Comparison of ENCODE assay signal across 9 mouse cellular contexts in genomic region chr11:78466242-78466912, GRCm38 (mm10). TPM values are rescaled to one million over a fixed set of nuclear protein-coding genes. Genes with fewer than 3 reads are reported as not detected.
DNase-seq lines count a peak whose midpoint lies in the region; ATAC-seq and TF ChIP-seq lines count a peak whose summit lies in the region.
"Had no signal": no experiment of that assay in that cellular context is flagged by ENCODE, and none has a peak within 500 bp of the region (broad histone marks: within the 10 kb centered on the region; RNA-seq: fewer than 3 reads in every experiment).

No protein-coding gene starts in this region.

- peak overlapping the region; percentile 72 for H3K4me3 ChIP-seq in kidney, adult 2 months (ENCODE audit: insufficient read depth, low read depth, low read length)
- peak overlapping the region; percentile 81 for H3K4me3 ChIP-seq in embryonic facial prominence, embryonic 11.5 days (ENCODE audit: low read depth, low read length)
- peak overlapping the region; percentile 55 for H3K4me3 ChIP-seq in hindbrain, postnatal 0 days (ENCODE audit: low read length)
- peak overlapping the region; percentile 73 for H3K4me3 ChIP-seq in midbrain, embryonic 14.5 days (replicated peaks; ENCODE audit: low read depth, low read length)

- H3K9me3 ChIP-seq in embryonic facial prominence, embryonic 11.5 days (replicated peaks; ENCODE audit: control insufficient read depth, low read length): no peaks in the 10 kb centered on the region
- H3K9me3 ChIP-seq in hindbrain, postnatal 0 days (ENCODE audit: low read length): no peaks in the 10 kb centered on the region
- no peaks in the 10 kb centered on the region; the same call in 1 of the 2 replicates for H3K9me3 ChIP-seq in midbrain, embryonic 14.5 days (ENCODE audit: control insufficient read depth, low read length)

- no peak for TF ChIP-seq POLR2A in kidney, adult 2 months (IDR thresholded peaks at IDR 0.05; ENCODE audit: low read depth, low read length)

- no peak overlapping the region for H3K27ac ChIP-seq in kidney, adult 2 months (ENCODE audit: insufficient read depth, low read depth, low read length)
- peak overlapping the region; percentile 83; the same call in 1 of the 2 replicates for H3K27ac ChIP-seq in embryonic facial prominence, embryonic 11.5 days (replicated peaks; ENCODE audit: low read depth, low read length)
- H3K27ac ChIP-seq in hindbrain, postnatal 0 days: peak overlapping the region; percentile 83; the same call in 1 of the 2 replicates
- H3K27ac ChIP-seq in midbrain, embryonic 14.5 days (replicated peaks; ENCODE audit: low read depth, low read length): peak overlapping the region; percentile 86; the same call in 1 of the 2 replicates

- H3K27me3 ChIP-seq in kidney, adult 2 months (replicated peaks; ENCODE audit: control insufficient read depth, insufficient read depth, low read length): no peaks in the 10 kb centered on the region
- H3K27me3 ChIP-seq in embryonic facial prominence, embryonic 11.5 days (ENCODE audit: control insufficient read depth, insufficient read depth, low read length): no peaks in the 10 kb centered on the region
- H3K27me3 ChIP-seq in hindbrain, postnatal 0 days (ENCODE audit: insufficient read depth, low read length): no peaks in the 10 kb centered on the region
- no peaks in the 10 kb centered on the region for H3K27me3 ChIP-seq in midbrain, embryonic 14.5 days (ENCODE audit: control insufficient read depth, insufficient read depth, low read length)
- H3K27me3 ChIP-seq: Patski had no signal

- TF ChIP-seq CTCF in kidney, adult 2 months (conservative IDR thresholded peaks at IDR 0.05; ENCODE audit: insufficient read depth, insufficient read length, low read depth, low read length): no peak
- no peak for TF ChIP-seq CTCF in hindbrain, postnatal 0 days (IDR thresholded peaks at IDR 0.05; ENCODE audit: low read depth)

- H3K4me1 ChIP-seq in kidney, adult 2 months (ENCODE audit: control insufficient read depth, insufficient read depth, low read length): 0 out of 2 replicates have a peak, but pooled peaks cover 5% of the 10 kb centered on the region
- H3K4me1 ChIP-seq in embryonic facial prominence, embryonic 11.5 days (ENCODE audit: control insufficient read depth, insufficient read depth, low read length): no peaks in the 10 kb centered on the region
- peaks cover 11% of the 10 kb centered on the region for H3K4me1 ChIP-seq in hindbrain, postnatal 0 days (ENCODE audit: insufficient read depth, low read length)
- H3K4me1 ChIP-seq in midbrain, embryonic 14.5 days (ENCODE audit: control insufficient read depth, insufficient read depth, low read length): peaks cover 12% of the 10 kb centered on the region

- DNase-seq in kidney, adult 2 months: no peak
- DNase-seq in kidney, adult 11 months: no peak
- no peak for DNase-seq in embryonic facial prominence, embryonic 11.5 days (ENCODE audit: low spot score)
- DNase-seq in hindbrain, postnatal 0 days (ENCODE audit: low spot score): peak; percentile 15
- peak; percentile 11 for DNase-seq in midbrain, embryonic 14.5 days
- no peak for DNase-seq in yolk sac, embryonic 10.5 days (ENCODE audit: low spot score)
- DNase-seq in embryo, embryonic 11 days: no peak

- no peaks in the 10 kb centered on the region for H3K36me3 ChIP-seq in kidney, adult 2 months (ENCODE audit: control insufficient read depth, insufficient read depth, low read length)
- no peaks in the 10 kb centered on the region for H3K36me3 ChIP-seq in embryonic facial prominence, embryonic 11.5 days (replicated peaks; ENCODE audit: control insufficient read depth, insufficient read depth, low read depth, low read length)
- H3K36me3 ChIP-seq in hindbrain, postnatal 0 days (ENCODE audit: insufficient read depth, low read length): peaks cover 3% of the 10 kb centered on the region; the same call in 1 of the 2 replicates
- H3K36me3 ChIP-seq in midbrain, embryonic 14.5 days (ENCODE audit: control insufficient read depth, insufficient read depth, low read length): no peaks in the 10 kb centered on the region

- ATAC-seq in embryonic facial prominence, embryonic 11.5 days (replicated peaks; ENCODE audit: insufficient number of reproducible peaks, low FRiP score, low TSS enrichment, low read depth): peak; percentile 40
- no peak for ATAC-seq in hindbrain, postnatal 0 days
- ATAC-seq in midbrain, embryonic 14.5 days (ENCODE audit: low FRiP score, low TSS enrichment): peak; percentile 18; the same call in 1 of the 2 replicates
- no peak for ATAC-seq in erythroid progenitor cell, adult 5-6 weeks (replicated peaks; ENCODE audit: low FRiP score, poor library complexity, severe bottlenecking)

- H3K9ac ChIP-seq in embryonic facial prominence, embryonic 11.5 days (replicated peaks; ENCODE audit: low read length): peak overlapping the region; percentile 93
- H3K9ac ChIP-seq in hindbrain, postnatal 0 days (replicated peaks; ENCODE audit: low read length): peak overlapping the region; percentile 59; the same call in 1 of the 2 replicates
- H3K9ac ChIP-seq in midbrain, embryonic 14.5 days (replicated peaks; ENCODE audit: low read length): peak overlapping the region; percentile 78

- peak overlapping the region; percentile 93 for H3K4me2 ChIP-seq in embryonic facial prominence, embryonic 11.5 days (ENCODE audit: low read depth, low read length)
- H3K4me2 ChIP-seq in hindbrain, postnatal 0 days (ENCODE audit: low read depth, low read length): peak overlapping the region; percentile 78
- peak overlapping the region; percentile 90 for H3K4me2 ChIP-seq in midbrain, embryonic 14.5 days (ENCODE audit: low read length)

- WGBS in kidney, adult 2 months: 52% methylated on average over 23 of the region's 23 CpGs
- 68% methylated on average over 23 of the region's 23 CpGs for WGBS in embryonic facial prominence, embryonic 11.5 days
- WGBS in hindbrain, postnatal 0 days: 42% methylated on average over 23 of the region's 23 CpGs
- WGBS in midbrain, embryonic 14.5 days: 49% methylated on average over 23 of the region's 23 CpGs

RNA-seq across cellular contexts. Expression of gene Slc46a1, which starts 0.9 kb away (rescaled TPM):
- polyA plus RNA-seq in kidney, adult 2 months (2012; rRNA removed): 93.2 and 115 TPM in 2 replicates
- 13.0 and 14.9 TPM in 2 replicates for polyA plus RNA-seq in embryonic facial prominence, embryonic 11.5 days (2014; fragmentation: Nextera tagmentation; extraction: Ambion mirVana)
- 18.7 and 20.6 TPM in 2 replicates for total RNA-seq in hindbrain, postnatal 0 days (2014; rRNA removed)
- polyA plus RNA-seq in hindbrain, postnatal 0 days (2015; fragmentation: Nextera tagmentation; extraction: Ambion mirVana): 19.5 and 21.7 TPM in 2 replicates
- 21.4 and 22.7 TPM in 2 replicates for polyA plus RNA-seq in midbrain, embryonic 14.5 days (2014; fragmentation: Nextera tagmentation; extraction: Ambion mirVana)
- total RNA-seq in erythroid progenitor cell, adult 5-6 weeks (2015; ENCODE audit: low replicate concordance): not detected in 2 replicates
- 0.13 TPM in 1 of 2 replicates, not detected in the other for total RNA-seq in erythroid progenitor cell, adult 5-6 weeks (2017; ENCODE audit: low replicate concordance)

RNA-seq across cellular contexts. Expression of gene Sarm1, which starts 31.2 kb away (rescaled TPM):
- polyA plus RNA-seq in kidney, adult 2 months (2012; rRNA removed): 0.35 and 0.38 TPM in 2 replicates
- polyA plus RNA-seq in embryonic facial prominence, embryonic 11.5 days (2014; fragmentation: Nextera tagmentation; extraction: Ambion mirVana): 4.1 and 4.7 TPM in 2 replicates
- total RNA-seq in hindbrain, postnatal 0 days (2014; rRNA removed): 85.9 and 87.8 TPM in 2 replicates
- 30.8 and 32.7 TPM in 2 replicates for polyA plus RNA-seq in hindbrain, postnatal 0 days (2015; fragmentation: Nextera tagmentation; extraction: Ambion mirVana)
- polyA plus RNA-seq in midbrain, embryonic 14.5 days (2014; fragmentation: Nextera tagmentation; extraction: Ambion mirVana): 49.7 and 55.6 TPM in 2 replicates
- not detected in 2 replicates for total RNA-seq in erythroid progenitor cell, adult 5-6 weeks (2015; ENCODE audit: low replicate concordance)
- total RNA-seq in erythroid progenitor cell, adult 5-6 weeks (2017; ENCODE audit: low replicate concordance): not detected in 2 replicates

RNA-seq across cellular contexts. Expression of gene Vtn, which starts 32.5 kb away (rescaled TPM):
- polyA plus RNA-seq in kidney, adult 2 months (2012; rRNA removed): 3.3 and 3.6 TPM in 2 replicates
- polyA plus RNA-seq in embryonic facial prominence, embryonic 11.5 days (2014; fragmentation: Nextera tagmentation; extraction: Ambion mirVana): 24.8 and 30.4 TPM in 2 replicates
- 109 and 152 TPM in 2 replicates for total RNA-seq in hindbrain, postnatal 0 days (2014; rRNA removed)
- polyA plus RNA-seq in hindbrain, postnatal 0 days (2015; fragmentation: Nextera tagmentation; extraction: Ambion mirVana): 118 and 133 TPM in 2 replicates
- 40.0 and 134 TPM in 2 replicates for polyA plus RNA-seq in midbrain, embryonic 14.5 days (2014; fragmentation: Nextera tagmentation; extraction: Ambion mirVana)
- not detected in 2 replicates for total RNA-seq in erythroid progenitor cell, adult 5-6 weeks (2015; ENCODE audit: low replicate concordance)
- total RNA-seq in erythroid progenitor cell, adult 5-6 weeks (2017; ENCODE audit: low replicate concordance): not detected in 2 replicates
- polyA plus RNA-seq: Patski had no signal

RNA-seq across cellular contexts. Expression of gene Sebox, which starts 36.9 kb away (rescaled TPM):
- not detected in 2 replicates for polyA plus RNA-seq in kidney, adult 2 months (2012; rRNA removed)
- not detected in 2 replicates for polyA plus RNA-seq in embryonic facial prominence, embryonic 11.5 days (2014; fragmentation: Nextera tagmentation; extraction: Ambion mirVana)
- 0.58 and 0.78 TPM in 2 replicates for total RNA-seq in hindbrain, postnatal 0 days (2014; rRNA removed)
- 0.15 and 0.26 TPM in 2 replicates for polyA plus RNA-seq in hindbrain, postnatal 0 days (2015; fragmentation: Nextera tagmentation; extraction: Ambion mirVana)
- not detected in 2 replicates for polyA plus RNA-seq in midbrain, embryonic 14.5 days (2014; fragmentation: Nextera tagmentation; extraction: Ambion mirVana)
- not detected in 2 replicates for total RNA-seq in erythroid progenitor cell, adult 5-6 weeks (2015; ENCODE audit: low replicate concordance)
- not detected in 2 replicates for total RNA-seq in erythroid progenitor cell, adult 5-6 weeks (2017; ENCODE audit: low replicate concordance)
- polyA plus RNA-seq: Patski had no signal

RNA-seq across cellular contexts. Expression of gene Slc13a2, which starts 44.4 kb away (rescaled TPM):
- 91.0 and 105 TPM in 2 replicates for polyA plus RNA-seq in kidney, adult 2 months (2012; rRNA removed)
- not detected in 2 replicates for polyA plus RNA-seq in embryonic facial prominence, embryonic 11.5 days (2014; fragmentation: Nextera tagmentation; extraction: Ambion mirVana)
- 0.10 TPM in 1 of 2 replicates, not detected in the other for total RNA-seq in hindbrain, postnatal 0 days (2014; rRNA removed)
- polyA plus RNA-seq in hindbrain, postnatal 0 days (2015; fragmentation: Nextera tagmentation; extraction: Ambion mirVana): not detected in 2 replicates
- polyA plus RNA-seq in midbrain, embryonic 14.5 days (2014; fragmentation: Nextera tagmentation; extraction: Ambion mirVana): not detected in 2 replicates
- total RNA-seq in erythroid progenitor cell, adult 5-6 weeks (2015; ENCODE audit: low replicate concordance): not detected in 2 replicates
- 0.68 TPM in 1 of 2 replicates, not detected in the other for total RNA-seq in erythroid progenitor cell, adult 5-6 weeks (2017; ENCODE audit: low replicate concordance)

Comparison
In these comparisons a context has a peak if more than half of its experiments do, and no peak if none do; other contexts are left out.
1. DNase-seq: peak in hindbrain, postnatal 0 days (single experiment) and midbrain, embryonic 14.5 days (single experiment); none in kidney, adult 2 months (single experiment), kidney, adult 11 months (single experiment), embryonic facial prominence, embryonic 11.5 days (single experiment), yolk sac, embryonic 10.5 days (single experiment) and embryo, embryonic 11 days (single experiment).
2. ATAC-seq: peak in embryonic facial prominence, embryonic 11.5 days (single experiment) and midbrain, embryonic 14.5 days (single experiment); none in hindbrain, postnatal 0 days (single experiment) and erythroid progenitor cell, adult 5-6 weeks (single experiment).
3. Peak in every context shown above with its lines, with median percentiles within 50 percentile points of each other: H3K4me3 ChIP-seq, H3K4me2 ChIP-seq and H3K9ac ChIP-seq.